Mouse (Mus musculus) G1E (cell line): ENCODE results near the gene Vmn2r62.
"Not testable (repeated sequence)": the region's sequence is repeated elsewhere in the genome, so short reads cannot be mapped to it uniquely, and the experiment has no call there.

Experiments
- CTCF ChIP-seq: IDR thresholded peaks from 2 replicates; pipeline ENCODE4 v1.5.1; 2012; ENCODE audit warnings: low read depth, low read length, inconsistent platforms, mixed read lengths
- GATA1 ChIP-seq: IDR thresholded peaks from 2 replicates; pipeline ENCODE4 v1.6.1; 2012; ENCODE audit warnings: borderline replicate concordance, low read length, inconsistent platforms, mixed read lengths
- GATA2 ChIP-seq: IDR thresholded peaks from 2 replicates; pipeline ENCODE4 v1.6.1; 2012; ENCODE audit warnings: low read depth, low read length, inconsistent platforms, borderline replicate concordance
- POLR2AphosphoS5 ChIP-seq: IDR thresholded peaks from 2 replicates; pipeline ENCODE4 v1.6.1; 2012; ENCODE audit warnings: low read depth, low read length, inconsistent platforms; ENCODE audit not compliant: insufficient replicate concordance
- TAL1 ChIP-seq: conservative IDR thresholded peaks from 2 replicates; pipeline ENCODE4 v1.6.1; 2012; ENCODE audit warnings: low read depth, low read length, inconsistent platforms, mixed read lengths

DNA sequence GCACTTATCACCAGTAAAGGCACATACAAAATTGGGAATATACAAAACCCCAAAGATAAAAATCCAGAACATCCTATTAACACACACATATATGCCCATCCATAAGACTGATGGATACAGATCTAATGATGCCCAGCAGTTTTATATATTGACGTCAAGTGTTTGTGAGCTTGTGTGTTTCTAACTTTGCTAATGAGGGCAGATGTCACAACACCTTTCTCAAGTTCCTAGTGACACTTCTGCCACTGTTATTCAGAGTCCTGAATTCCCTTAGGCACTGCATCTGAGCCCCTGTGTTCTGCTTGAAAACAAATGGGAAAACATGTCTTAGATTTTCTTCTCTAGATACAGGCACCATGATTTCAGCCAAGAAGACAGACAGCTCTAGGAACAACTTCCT, at the start of gene Vmn2r62:
- TF ChIP-seq CTCF, TAL1, GATA1, POLR2AphosphoS5, GATA2: not testable (repeated sequence)
